Mouse (Mus musculus): ENCODE results near the gene Kcnj5. TPM values are rescaled to one million over a fixed set of nuclear protein-coding genes. Genes with fewer than 3 reads are reported as not detected.

The Kcnj5 gene
- polyA plus RNA-seq, 2 experiments, result 0.74 to 1.3 TPM

- Histone ChIP-seq H3K4me2 (ENCODE audit: low read depth) (no peak overlapping the region), H3K9me3 (ENCODE audit: control insufficient read depth, low read length) (no peaks in the 10 kb centered on the region), H3K9ac (replicated peaks) (no peak overlapping the region), H3K36me3 (replicated peaks; ENCODE audit: control insufficient read depth, insufficient read depth, low read depth) (no peaks in the 10 kb centered on the region), H3K4me1 (replicated peaks; ENCODE audit: control insufficient read depth in 2 of 2, insufficient read depth in 2 of 2, low read length in 1 of 2) (peaks cover 0 to 4% of the 10 kb centered on the region in 2 experiments; a peak in 1 of 4 replicates), H3K27ac (no peak overlapping the region), H3K4me3 (ENCODE audit: insufficient read depth in 1 of 2, low read depth in 2 of 2, low read length in 2 of 2) (no peak overlapping the region), H3K27me3 (ENCODE audit: control insufficient read depth, insufficient read depth, low read length) (no peaks in the 10 kb centered on the region)
- 39% methylated on average over 3 of the region's 3 CpGs for WGBS (ENCODE audit: insufficient replicate concordance)
- DNase-seq (ENCODE audit: low read depth in 3 of 3, low spot score in 3 of 3) (no peak), ATAC-seq (ENCODE audit: insufficient read depth) (no peak)
- TF ChIP-seq CTCF (IDR thresholded peaks at IDR 0.05; ENCODE audit: low read depth) (no peak), EP300 (IDR thresholded peaks at IDR 0.05; ENCODE audit: low read depth) (no peak)
Observed at GRCm38 (mm10) chr9:32314071-32314470, 30.1 kb downstream of the Kcnj5 start.

- Histone ChIP-seq H3K9ac (replicated peaks) (no peak overlapping the region), H3K4me2 (ENCODE audit: low read depth) (no peak overlapping the region), H3K4me1 (replicated peaks; ENCODE audit: control insufficient read depth in 2 of 2, insufficient read depth in 2 of 2, low read length in 1 of 2) (peaks cover 0 to 4% of the 10 kb centered on the region in 2 experiments; a peak in 1 of 4 replicates), H3K27me3 (ENCODE audit: control insufficient read depth, insufficient read depth, low read length) (no peaks in the 10 kb centered on the region), H3K4me3 (ENCODE audit: insufficient read depth in 1 of 2, low read depth in 2 of 2, low read length in 2 of 2) (no peak overlapping the region), H3K27ac (no peak overlapping the region), H3K9me3 (ENCODE audit: control insufficient read depth, low read length) (no peaks in the 10 kb centered on the region), H3K36me3 (replicated peaks; ENCODE audit: control insufficient read depth, insufficient read depth, low read depth) (no peaks in the 10 kb centered on the region)
- no peak for TF ChIP-seq EP300 (IDR thresholded peaks at IDR 0.05; ENCODE audit: low read depth)
- TF ChIP-seq CTCF (IDR thresholded peaks at IDR 0.05; ENCODE audit: low read depth), result no peak
- DNase-seq (ENCODE audit: low read depth in 3 of 3, low spot score in 3 of 3) (no peak), ATAC-seq (ENCODE audit: insufficient read depth) (no peak)
- 41% methylated on average over 4 of the region's 4 CpGs for WGBS (ENCODE audit: insufficient replicate concordance)
Observed at GRCm38 (mm10) chr9:32312208-32312607, 31.9 kb downstream of the Kcnj5 start.

- H3K4me3 ChIP-seq (ENCODE audit: insufficient read depth in 1 of 2, low read depth in 2 of 2, low read length in 2 of 2), result no peak overlapping the region
- H3K27me3 ChIP-seq (ENCODE audit: control insufficient read depth, insufficient read depth, low read length), result no peaks in the 10 kb centered on the region
- peaks cover 0 to 4% of the 10 kb centered on the region in 2 experiments; a peak in 1 of 4 replicates for H3K4me1 ChIP-seq (replicated peaks; ENCODE audit: control insufficient read depth in 2 of 2, insufficient read depth in 2 of 2, low read length in 1 of 2)
- ATAC-seq (ENCODE audit: insufficient read depth) (no peak), DNase-seq (ENCODE audit: low read depth in 3 of 3, low spot score in 3 of 3) (no peak)
- H3K9me3 ChIP-seq (ENCODE audit: control insufficient read depth, low read length), result no peaks in the 10 kb centered on the region
- H3K9ac ChIP-seq (replicated peaks), result no peak overlapping the region
- no peaks in the 10 kb centered on the region for H3K36me3 ChIP-seq (replicated peaks; ENCODE audit: control insufficient read depth, insufficient read depth, low read depth)
- WGBS (ENCODE audit: insufficient replicate concordance), result 65% methylated on average over 14 of the region's 14 CpGs
- H3K4me2 ChIP-seq (ENCODE audit: low read depth), result no peak overlapping the region
- TF ChIP-seq EP300 (IDR thresholded peaks at IDR 0.05; ENCODE audit: low read depth) (no peak), CTCF (IDR thresholded peaks at IDR 0.05; ENCODE audit: low read depth) (no peak)
- H3K27ac ChIP-seq, result no peak overlapping the region
Observed at GRCm38 (mm10) chr9:32311786-32312185, 32.4 kb downstream of the Kcnj5 start.

GRCm38 (mm10) chr9:32302501-32303150, 41.5 kb downstream of the Kcnj5 start:
- no peak overlapping the region for H3K27ac ChIP-seq
- H3K4me2 ChIP-seq (ENCODE audit: low read depth), result no peak overlapping the region
- DNase-seq (ENCODE audit: low read depth in 3 of 3, low spot score in 3 of 3) (no peak), ATAC-seq (ENCODE audit: insufficient read depth) (no peak)
- H3K9ac ChIP-seq (replicated peaks), result no peak overlapping the region
- no peaks in the 10 kb centered on the region for H3K27me3 ChIP-seq (ENCODE audit: control insufficient read depth, insufficient read depth, low read length)
- H3K4me3 ChIP-seq (ENCODE audit: insufficient read depth in 1 of 2, low read depth in 2 of 2, low read length in 2 of 2), result no peak overlapping the region
- 71% methylated on average over 13 of the region's 13 CpGs for WGBS (ENCODE audit: insufficient replicate concordance)
- no peaks in the 10 kb centered on the region for H3K36me3 ChIP-seq (replicated peaks; ENCODE audit: control insufficient read depth, insufficient read depth, low read depth)
- no peaks in the 10 kb centered on the region for H3K9me3 ChIP-seq (ENCODE audit: control insufficient read depth, low read length)
- TF ChIP-seq EP300 (IDR thresholded peaks at IDR 0.05; ENCODE audit: low read depth), result no peak
- no peak for TF ChIP-seq CTCF (IDR thresholded peaks at IDR 0.05; ENCODE audit: low read depth)
- peaks cover 0 to 9% of the 10 kb centered on the region in 2 experiments; a peak in 2 of 4 replicates for H3K4me1 ChIP-seq (replicated peaks; ENCODE audit: control insufficient read depth in 2 of 2, insufficient read depth in 2 of 2, low read length in 1 of 2)

- Histone ChIP-seq H3K4me3 (ENCODE audit: insufficient read depth in 1 of 2, low read depth in 2 of 2, low read length in 2 of 2) (no peak overlapping the region), H3K36me3 (replicated peaks; ENCODE audit: control insufficient read depth, insufficient read depth, low read depth) (no peaks in the 10 kb centered on the region), H3K4me1 (replicated peaks; ENCODE audit: control insufficient read depth in 2 of 2, insufficient read depth in 2 of 2, low read length in 1 of 2) (peaks cover 0 to 12% of the 10 kb centered on the region in 2 experiments; a peak in 2 of 4 replicates), H3K27me3 (ENCODE audit: control insufficient read depth, insufficient read depth, low read length) (no peaks in the 10 kb centered on the region), H3K27ac (no peak overlapping the region), H3K4me2 (ENCODE audit: low read depth) (no peak overlapping the region), H3K9ac (replicated peaks) (no peak overlapping the region), H3K9me3 (ENCODE audit: control insufficient read depth, low read length) (no peaks in the 10 kb centered on the region)
- ATAC-seq (ENCODE audit: insufficient read depth) (no peak), DNase-seq (ENCODE audit: low read depth in 3 of 3, low spot score in 3 of 3) (no peak)
- 62% methylated on average over 9 of the region's 9 CpGs for WGBS (ENCODE audit: insufficient replicate concordance)
- no peak for TF ChIP-seq EP300 (IDR thresholded peaks at IDR 0.05; ENCODE audit: low read depth)
- no peak for TF ChIP-seq CTCF (IDR thresholded peaks at IDR 0.05; ENCODE audit: low read depth)
Observed at GRCm38 (mm10) chr9:32295061-32295800, 48.9 kb downstream of the Kcnj5 start.
